Mouse (Mus musculus) spleen, adult 2 months (tissue): ENCODE measurements around the gene Cdh3. TPM values are rescaled to one million over a fixed set of nuclear protein-coding genes. Genes with fewer than 3 reads are reported as not detected.

Experiments used
- DNase-seq, 2 experiments: peaks; one replicate each; pipeline versions ENCODE4 v3.0.0 to v3.0.0-alpha.2; 2012 to 2021; ENCODE audit warnings: low spot score in 2 of 2, low read depth in 1 of 2
- H3K27ac ChIP-seq: fragments of 200-500 bp; 2 replicates; pipeline ENCODE4 v1.5.1; 2012; ENCODE audit warnings: low read length, inconsistent platforms; ENCODE audit not compliant: insufficient read depth
- H3K27me3 ChIP-seq: fragments of 200-500 bp; 2 replicates; pipeline ENCODE4 v1.6.1; 2012; ENCODE audit warnings: mild to moderate bottlenecking, moderate library complexity, low read length, inconsistent platforms; ENCODE audit not compliant: control insufficient read depth, insufficient read depth
- H3K36me3 ChIP-seq: fragments of 200-500 bp; 2 replicates; pipeline ENCODE4 v1.6.1; 2012; ENCODE audit warnings: mild to moderate bottlenecking, low read length, inconsistent platforms; ENCODE audit not compliant: control insufficient read depth, insufficient read depth
- H3K4me1 ChIP-seq: fragments of 200-500 bp; 2 replicates; pipeline ENCODE4 v1.6.1; 2011; ENCODE audit warnings: inconsistent platforms; ENCODE audit not compliant: control insufficient read depth, insufficient read depth, insufficient read length
- H3K4me3 ChIP-seq: fragments of 200-500 bp; 2 replicates; pipeline ENCODE4 v1.5.1; 2011; ENCODE audit warnings: mild to moderate bottlenecking, inconsistent platforms; ENCODE audit not compliant: insufficient read depth, insufficient read length; ENCODE audit errors: extremely low read depth
- CTCF ChIP-seq: fragments of 200-500 bp; IDR thresholded peaks from 2 replicates; pipeline ENCODE4 v1.5.1; 2011; ENCODE audit warnings: mild to moderate bottlenecking, inconsistent platforms; ENCODE audit not compliant: insufficient read depth, insufficient read length, insufficient replicate concordance; ENCODE audit errors: extremely low read depth
- POLR2A ChIP-seq: fragments of 200-500 bp; IDR thresholded peaks from 2 replicates; pipeline ENCODE4 v1.6.1; 2011; ENCODE audit warnings: low read depth, low read length, inconsistent platforms
- WGBS: fragments of 180-500 bp; shearing (Covaris S2); methylation state at CpG from one replicate; pipeline ENCODE4 v1.1.7; 2018; 5-methylcytosine and 5-hydroxymethylcytosine counted together
- polyA plus RNA-seq: library from polyadenylated mRNA; depleted of rRNA; stranded (reverse); fragments of >200 nt; gene quantifications from 2 replicates; pipeline ENCODE4 v1.2.3, GENCODE M21; 2012

Gene Cdh3
- polyA plus RNA-seq, 1 experiment: 1.9 TPM

GRCm38 (mm10) chr8:106512475-106513150 is 1.9 kb downstream of the Cdh3 start:
- 74% methylated on average over 7 of the region's 7 CpGs for WGBS
- Histone ChIP-seq H3K36me3 (no peaks in the 10 kb centered on the region), H3K4me1 (peaks cover 3% of the 10 kb centered on the region), H3K4me3 (no peak overlapping the region), H3K27ac (no peak overlapping the region), H3K27me3 (peaks cover 23% of the 10 kb centered on the region)
- no peak for DNase-seq
- TF ChIP-seq POLR2A: no peak
- no peak for TF ChIP-seq CTCF

DNA sequence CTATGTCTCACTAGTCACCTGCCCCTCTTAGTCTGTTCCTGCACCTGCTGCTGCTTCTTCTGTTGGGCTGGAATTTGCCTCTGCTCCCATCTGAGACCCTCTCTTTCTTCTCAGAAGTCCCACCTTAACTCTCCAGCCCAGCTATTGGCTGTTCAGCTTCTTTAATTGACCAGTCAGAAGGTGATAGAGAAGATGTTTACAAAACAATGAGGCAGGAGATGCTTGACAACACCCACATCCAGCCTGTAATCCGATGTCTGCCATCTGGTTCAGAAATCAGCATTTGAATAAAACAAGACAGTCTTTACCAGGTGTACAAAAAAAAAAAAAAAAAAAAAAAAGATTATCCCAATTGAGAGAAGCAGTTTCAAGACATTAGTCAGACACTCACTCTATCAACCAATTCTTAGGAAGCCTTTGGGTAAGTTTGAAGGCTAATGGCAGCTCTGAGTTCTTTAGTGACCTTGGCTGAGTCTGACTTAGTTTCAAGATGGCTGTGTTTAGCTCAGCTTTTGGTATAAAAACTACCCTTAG is 5.3 kb downstream of the Cdh3 start:
- TF ChIP-seq POLR2A (no peak), CTCF (no peak)
- H3K4me3 ChIP-seq: no peak overlapping the region
- 52% methylated on average over 1 of the region's 1 CpGs for whole genome bisulfite sequencing
- H3K36me3 ChIP-seq: no peaks in the 10 kb centered on the region
- no peak overlapping the region for H3K27ac ChIP-seq
- H3K27me3 ChIP-seq: peaks cover 10% of the 10 kb centered on the region
- H3K4me1 ChIP-seq: no peaks in the 10 kb centered on the region
- DNase-seq: no peak

DNA sequence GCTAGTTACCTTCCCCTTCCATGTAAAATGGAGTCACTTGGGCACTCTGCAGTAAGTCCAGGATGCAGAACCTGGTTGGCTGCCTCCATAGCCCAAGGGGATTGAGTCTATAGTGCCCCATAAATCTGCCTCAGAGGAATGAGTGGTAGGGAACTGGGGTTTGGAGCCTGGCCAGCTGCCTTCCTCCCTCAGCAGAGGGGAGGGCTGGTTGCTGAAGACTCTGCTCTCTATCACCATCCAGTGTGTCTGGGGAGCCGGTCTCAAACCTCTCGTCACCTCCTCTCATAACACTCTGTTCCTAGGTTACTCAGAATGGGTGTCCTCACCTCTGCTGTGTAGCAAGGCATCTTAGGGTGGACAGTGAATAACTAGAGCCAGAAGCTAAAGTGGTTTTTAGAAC is 5.9 kb downstream of the Cdh3 start:
- H3K27ac ChIP-seq: no peak overlapping the region
- H3K4me1 ChIP-seq: no peaks in the 10 kb centered on the region
- DNase-seq: no peak
- TF ChIP-seq POLR2A: no peak
- no peak for TF ChIP-seq CTCF
- H3K4me3 ChIP-seq: no peak overlapping the region
- no peaks in the 10 kb centered on the region for H3K36me3 ChIP-seq
- 25% methylated on average over 2 of the region's 2 CpGs for WGBS
- peaks cover 5% of the 10 kb centered on the region; the same call in 1 of the 2 replicates for H3K27me3 ChIP-seq

DNA sequence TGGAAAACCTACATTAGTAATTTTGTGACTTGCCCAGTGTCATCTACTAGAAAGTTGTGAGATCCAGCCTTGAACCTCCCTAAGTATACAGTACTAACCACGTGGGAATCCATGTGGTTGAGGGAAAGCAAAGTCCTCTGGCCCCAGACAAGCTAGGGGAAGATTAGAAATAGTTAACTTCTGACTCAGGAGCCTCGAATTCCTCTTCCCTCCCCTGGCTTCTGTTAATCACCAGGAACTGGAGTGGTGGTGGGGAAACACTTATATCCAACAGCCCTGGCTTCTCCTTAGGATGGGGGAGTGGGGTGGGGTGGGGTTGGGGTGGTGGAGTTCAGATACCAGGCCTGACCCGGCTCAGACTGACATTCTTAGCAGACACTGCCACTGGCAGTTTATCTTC is 8.1 kb downstream of the Cdh3 start:
- Histone ChIP-seq H3K27me3 (no peaks in the 10 kb centered on the region), H3K4me1 (no peaks in the 10 kb centered on the region), H3K4me3 (no peak overlapping the region), H3K36me3 (no peaks in the 10 kb centered on the region), H3K27ac (no peak overlapping the region)
- DNase-seq: no peak
- 30% methylated on average over 3 of the region's 3 CpGs for WGBS
- TF ChIP-seq POLR2A: no peak
- no peak for TF ChIP-seq CTCF

DNA sequence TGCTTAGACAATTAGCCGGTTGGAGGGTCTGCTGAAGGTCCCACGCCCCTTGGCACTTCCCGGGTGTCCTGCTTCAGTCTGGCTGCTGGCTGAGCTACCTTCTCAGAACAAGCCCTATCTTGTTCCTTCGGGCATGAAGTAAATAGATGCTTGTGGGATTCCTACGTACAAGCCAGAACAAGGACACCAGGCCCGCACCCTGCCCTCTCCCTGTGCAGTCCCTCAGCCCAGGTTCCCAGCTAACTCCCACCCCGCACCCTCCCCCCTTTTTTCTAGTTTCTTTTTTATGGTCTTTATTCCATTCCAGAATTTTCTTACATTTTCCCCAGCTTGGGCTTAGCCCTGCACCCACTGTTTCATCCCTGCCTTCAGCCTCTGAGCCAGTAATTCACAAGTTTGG is 9.9 kb downstream of the Cdh3 start:
- TF ChIP-seq POLR2A: no peak
- no peak for TF ChIP-seq CTCF
- Histone ChIP-seq H3K27ac (no peak overlapping the region), H3K27me3 (no peaks in the 10 kb centered on the region), H3K36me3 (no peaks in the 10 kb centered on the region), H3K4me3 (no peak overlapping the region), H3K4me1 (no peaks in the 10 kb centered on the region)
- 84% methylated on average over 7 of the region's 7 CpGs for WGBS
- DNase-seq: no peak

- no peak overlapping the region for H3K27ac ChIP-seq
- no peaks in the 10 kb centered on the region for H3K4me1 ChIP-seq
- H3K4me3 ChIP-seq: no peak overlapping the region
- 76% methylated on average over 9 of the region's 9 CpGs for WGBS
- no peaks in the 10 kb centered on the region for H3K27me3 ChIP-seq
- no peaks in the 10 kb centered on the region for H3K36me3 ChIP-seq
- no peak for DNase-seq
- TF ChIP-seq CTCF: no peak
- no peak for TF ChIP-seq POLR2A
Observed at GRCm38 (mm10) chr8:106521845-106522244, 11.2 kb downstream of the Cdh3 start.

DNA sequence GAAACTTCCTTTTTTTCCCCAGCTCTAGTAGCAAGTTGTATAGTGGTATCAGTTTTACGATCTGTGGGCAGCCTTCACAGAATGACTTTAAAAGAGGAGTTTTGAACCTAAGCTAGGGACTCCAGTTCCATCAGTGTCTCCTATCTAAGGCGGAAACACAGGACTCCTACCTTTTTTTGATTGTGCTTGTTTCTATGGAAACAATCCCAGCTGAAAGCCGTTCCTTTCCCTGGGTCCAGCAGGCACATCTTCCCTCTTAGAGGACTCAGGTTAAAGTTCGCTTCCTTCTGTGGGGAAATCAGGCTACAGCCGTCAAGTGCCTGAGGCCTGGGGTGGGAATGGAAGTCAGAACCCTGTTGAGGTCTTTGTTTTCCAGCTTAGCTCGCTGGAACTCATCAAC is 16.0 kb downstream of the Cdh3 start:
- WGBS: 69% methylated on average over 6 of the region's 6 CpGs

More for the DNA sequence above, 16.0 kb downstream of the Cdh3 start:
- H3K27ac ChIP-seq: no peak overlapping the region
- no peaks in the 10 kb centered on the region for H3K27me3 ChIP-seq
- no peak overlapping the region for H3K4me3 ChIP-seq
- DNase-seq: no peak
- H3K4me1 ChIP-seq: no peaks in the 10 kb centered on the region
- TF ChIP-seq CTCF (no peak), POLR2A (no peak)
- no peaks in the 10 kb centered on the region for H3K36me3 ChIP-seq
